Mouse (Mus musculus): Measurements from ENCODE around the gene Ctso. TPM values are rescaled to one million over a fixed set of nuclear protein-coding genes. Genes with fewer than 3 reads are reported as not detected.

Ctso gene
- 31.7 and 36.7 TPM in 2 replicates for polyA plus RNA-seq (2021; fragmentation: Nextera tagmentation)
- long read RNA-seq, experiment 1, transcript Ctso-201 (8 exons, 3,468 nt) = major isoform, 115 of 124 reads
- long read RNA-seq, experiment 1, partial matches to known transcripts = 5 of 124 reads
- long read RNA-seq, experiment 1, other reads (novel, unspliced or antisense) = 4 of 124 reads
- long read RNA-seq, experiment 2, transcript Ctso-201 (8 exons, 3,468 nt) = major isoform, 306 of 326 reads
- long read RNA-seq, experiment 2, partial matches to known transcripts = 7 of 326 reads
- long read RNA-seq, experiment 2, other reads (novel, unspliced or antisense) = 12 of 326 reads

DNA sequence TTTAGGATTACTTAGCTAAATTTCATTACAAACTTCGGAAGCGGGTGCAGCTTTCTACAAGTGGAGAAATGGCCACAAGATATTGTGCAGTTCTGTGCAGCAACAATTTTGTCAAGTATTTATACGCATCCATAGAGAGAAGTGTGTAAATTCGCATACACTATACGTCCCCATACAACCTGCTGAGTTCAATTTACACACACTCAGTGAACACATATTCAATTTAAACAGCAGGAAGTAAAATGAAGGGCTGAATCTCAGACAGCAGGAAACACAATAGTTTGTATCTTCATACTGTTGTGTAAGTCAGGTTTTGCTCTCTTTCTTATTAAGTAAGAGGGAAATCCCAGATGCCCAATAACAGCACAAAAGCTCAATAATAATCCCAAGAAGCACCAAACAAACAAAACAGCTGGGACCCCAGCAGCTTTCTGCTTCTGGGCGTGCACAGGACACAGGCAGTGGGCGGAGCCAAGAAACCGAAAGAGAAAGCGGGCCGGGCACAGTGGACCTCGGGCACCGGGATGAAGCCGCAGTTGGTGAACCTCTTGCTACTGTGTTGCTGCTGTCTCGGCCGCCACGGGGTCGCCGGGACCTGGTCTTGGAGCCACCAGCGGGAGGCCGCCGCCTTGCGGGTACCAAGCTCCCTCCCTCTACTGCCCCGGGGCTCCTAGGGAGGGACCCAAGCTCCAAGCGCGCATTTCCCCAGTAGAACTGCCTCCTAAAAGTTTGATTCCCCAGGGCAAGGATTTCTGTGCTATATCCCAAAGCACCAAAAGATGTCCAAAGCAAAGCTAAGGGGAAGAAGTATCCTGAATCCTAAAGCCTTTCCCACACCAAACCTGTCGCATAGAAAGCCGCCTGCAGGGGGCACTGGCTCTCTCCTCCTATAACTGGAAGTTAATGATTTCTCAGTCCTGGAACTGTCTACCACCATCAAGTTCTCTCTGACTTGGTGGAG lies at the start of gene Ctso:
Gene Ctso, plus strand, starts transcription at position 461 of the 961 bp plus-strand sequence.

DNA sequence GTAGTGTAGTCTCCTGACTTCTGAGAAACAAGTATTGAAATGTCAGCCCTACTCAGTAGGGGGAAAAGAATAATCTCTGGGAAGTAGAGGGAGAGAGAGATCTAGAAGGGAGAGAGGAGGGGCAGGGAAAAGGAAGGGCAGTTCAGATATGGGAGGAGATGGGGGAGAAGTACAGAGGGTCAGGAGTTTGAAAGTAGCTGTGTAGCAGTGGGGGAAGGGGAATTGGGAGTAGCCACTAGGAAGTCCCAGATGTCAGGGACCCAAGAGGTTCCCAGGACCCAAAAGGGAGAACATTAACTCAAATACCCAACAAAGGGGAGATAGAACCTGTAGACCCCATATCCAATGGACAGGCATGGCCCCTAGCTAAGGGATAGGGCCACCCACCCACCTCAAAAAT lies 43.7 kb downstream of the Ctso start, which contains the start of gene Tdo2:
Gene Tdo2, minus strand, starts transcription at position 101 of the 400 bp plus-strand sequence.

DNA sequence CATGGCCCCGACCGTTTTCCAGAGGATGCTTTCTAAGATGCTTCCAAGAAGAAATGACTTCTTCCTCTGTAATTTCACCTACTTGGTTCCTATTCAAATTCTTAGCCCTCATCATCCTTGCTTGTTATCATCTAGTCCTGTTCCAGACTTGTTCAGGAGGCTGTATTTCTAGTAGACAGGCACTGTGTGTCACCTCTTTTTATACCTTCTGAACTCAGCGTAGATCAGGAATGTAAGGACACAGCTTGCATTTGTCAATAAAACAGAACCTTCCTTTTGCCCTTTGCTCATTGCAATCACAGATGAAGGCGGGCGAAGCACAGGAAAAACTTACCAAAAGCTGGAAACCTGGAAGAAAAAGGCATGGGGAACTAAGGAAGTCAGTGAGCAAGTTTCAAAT lies 49.6 kb downstream of the Ctso start, which contains the start of gene Asic5:
Gene Asic5, plus strand, starts transcription at position 301 of the 400 bp plus-strand sequence.

Other genes with a start within 250 kb of the Ctso start
- 4.8 and 5.9 TPM in 2 replicates for gene Tdo2, start 43.6 kb downstream of the Ctso start, polyA plus RNA-seq (2021; fragmentation: Nextera tagmentation)
- not detected in 2 replicates for gene Asic5, start 49.7 kb downstream of the Ctso start, polyA plus RNA-seq (2021; fragmentation: Nextera tagmentation)
- gene Gucy1b1, start 142.1 kb downstream of the Ctso start, polyA plus RNA-seq (2021; fragmentation: Nextera tagmentation) = 24.2 and 25.3 TPM in 2 replicates
- 14.7 and 20.2 TPM in 2 replicates for gene Gucy1a1, start 213.2 kb downstream of the Ctso start, polyA plus RNA-seq (2021; fragmentation: Nextera tagmentation)